Mouse (Mus musculus): ENCODE results near the gene Kcnk10. TPM values are rescaled to one million over a fixed set of nuclear protein-coding genes. Genes with fewer than 3 reads are reported as not detected.

Gene Kcnk10
- total RNA-seq, 2 experiments from 2014 or later: not detected

DNA sequence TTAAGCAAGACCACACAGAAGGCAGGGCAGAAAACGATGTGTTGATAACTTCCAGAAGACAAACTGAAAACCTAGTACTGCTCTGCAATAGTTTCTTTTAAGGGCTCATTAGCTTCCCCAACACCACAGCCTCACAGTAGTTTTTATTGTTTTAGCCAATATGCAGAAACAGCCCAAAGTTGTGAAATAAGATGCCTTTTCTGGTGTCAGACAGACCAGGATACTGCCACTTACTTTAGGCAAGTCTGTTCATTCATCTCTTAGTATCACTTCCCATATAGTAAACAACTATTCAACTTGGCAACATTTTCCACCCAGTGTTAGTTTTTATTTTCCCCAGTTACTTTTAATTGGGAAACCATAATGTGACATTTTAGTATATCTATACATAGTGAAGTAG, 171.5 kb downstream of the Kcnk10 start:
- DNase-seq: no peak

DNA sequence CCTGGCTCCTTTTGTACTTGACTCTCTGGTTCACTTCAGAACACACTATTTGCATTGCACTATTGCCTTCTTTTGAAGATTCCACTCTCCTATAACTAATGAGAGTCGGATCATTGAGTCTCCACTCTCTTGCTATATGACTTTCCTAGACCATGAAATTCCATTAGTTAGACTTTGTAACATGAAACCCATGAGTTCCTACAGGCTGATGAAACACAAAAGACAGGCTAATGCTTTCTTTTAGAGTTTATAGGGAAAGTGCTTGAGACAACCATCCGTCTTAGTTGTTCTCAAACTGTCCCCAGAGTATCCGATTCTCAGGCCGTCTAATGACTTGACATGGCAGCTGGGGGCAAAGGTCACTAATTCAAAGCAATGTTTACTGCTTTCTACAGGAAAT, 172.0 kb downstream of the Kcnk10 start:
- DNase-seq: no peak

GRCm38 (mm10) chr12:98396586-98396985, 181.5 kb downstream of the Kcnk10 start:
- no peak for DNase-seq

GRCm38 (mm10) chr12:98394115-98394514, 184.0 kb downstream of the Kcnk10 start:
- DNase-seq: no peak

DNA sequence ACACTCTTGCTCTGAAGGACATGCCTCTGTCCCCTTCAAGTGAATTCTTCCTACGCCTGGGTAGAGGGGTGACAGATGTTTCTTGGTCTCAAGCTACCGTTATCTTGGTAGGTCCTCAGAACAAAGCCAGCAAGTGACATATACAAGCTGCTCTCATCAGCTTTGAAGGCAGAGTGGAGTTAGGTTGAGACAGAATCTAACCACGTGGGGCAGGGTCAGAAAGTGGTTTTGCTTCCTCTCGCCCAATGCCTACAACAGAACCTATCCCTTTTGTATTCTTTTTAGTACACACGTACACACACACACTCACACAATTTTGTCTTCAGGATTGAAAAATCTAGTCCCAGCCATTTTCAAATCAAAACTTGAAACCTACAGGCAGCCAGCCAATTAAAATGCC, 186.8 kb downstream of the Kcnk10 start:
- DNase-seq: no peak

- no peak for DNase-seq
These were observed 188.5 kb downstream of the Kcnk10 start for GRCm38 (mm10) chr12:98389618-98390017.

Other genes starting within 250 kb of the Kcnk10 start
- 1 to 10 TPM; 3.9 to 4.1 TPM for gene Spata7, start 49.8 kb upstream of the Kcnk10 start, total RNA-seq (2021)
- gene Ptpn21, start 159.1 kb upstream of the Kcnk10 start, total RNA-seq (2021): 10 to 100 TPM; 21.4 to 31.3 TPM
- 10 to 100 TPM; 40.9 to 44.1 TPM for gene Zc3h14, start 168.7 kb upstream of the Kcnk10 start, total RNA-seq (2021)

Measured in gastrocnemius, postnatal 25 days (tissue).